ENCODE assay signal across 13 mouse cellular contexts in the genomic region with DNA sequence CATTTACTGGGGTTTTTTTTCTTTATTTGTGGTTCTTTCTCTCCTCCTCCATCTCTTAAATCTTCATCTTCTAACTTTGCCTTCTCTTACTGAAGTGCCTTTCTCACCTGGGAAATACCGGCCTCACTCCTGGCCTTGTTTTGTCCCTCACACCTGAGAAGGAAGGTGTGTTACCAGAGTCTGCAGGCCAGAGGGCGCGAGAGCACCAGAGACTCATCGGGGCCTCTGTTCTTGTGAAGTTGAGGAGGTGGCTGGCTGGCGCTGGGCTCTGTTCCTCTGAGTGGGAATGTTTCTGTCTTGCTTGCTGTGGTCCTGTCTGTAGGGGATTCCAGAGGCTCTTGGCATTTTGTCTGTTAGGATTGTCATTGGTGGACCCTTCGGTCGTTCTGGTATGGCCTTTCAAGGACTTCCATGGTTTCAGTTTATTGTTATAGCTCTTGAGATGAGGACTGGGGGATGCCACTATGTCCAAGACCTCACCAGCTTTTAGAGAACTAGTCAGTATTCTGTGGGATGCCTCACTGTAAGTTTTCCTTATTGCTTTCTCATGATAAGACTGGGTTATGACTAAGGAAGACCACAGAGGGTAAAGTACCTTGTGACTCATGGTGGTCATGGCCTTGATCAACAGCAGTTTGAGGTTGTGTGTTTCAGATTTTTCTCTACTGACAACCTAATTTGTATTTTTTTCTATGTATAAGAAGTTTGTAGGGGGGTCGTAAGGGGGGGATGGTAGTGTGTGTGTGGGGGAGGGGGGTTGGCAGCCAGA. TPM values are rescaled to one million over a fixed set of nuclear protein-coding genes. Genes with fewer than 3 reads are reported as not detected.
A peak's percentile ranks its signal among the peaks of the same experiment; 100 is the strongest.
DNase-seq lines count a peak whose midpoint lies in the region; ATAC-seq and TF ChIP-seq lines count a peak whose summit lies in the region.
"Had no signal": no experiment of that assay in that cellular context is flagged by ENCODE, and none has a peak within 500 bp of the region (broad histone marks: within the 10 kb centered on the region; RNA-seq: fewer than 3 reads in every experiment).

No protein-coding gene starts in this region.

- no peak overlapping the region for H3K4me2 ChIP-seq in stomach, postnatal 0 days (replicated peaks; ENCODE audit: low read depth)
- no peak overlapping the region for H3K4me2 ChIP-seq in hindbrain, embryonic 12.5 days (replicated peaks)
- H3K4me2 ChIP-seq: heart, embryonic 15.5 days; hindbrain, embryonic 14.5 days had no signal

- no peak overlapping the region for H3K4me3 ChIP-seq in stomach, postnatal 0 days (ENCODE audit: low read depth, low read length)
- H3K4me3 ChIP-seq in hindbrain, embryonic 12.5 days, result no peak overlapping the region
- H3K4me3 ChIP-seq: heart, embryonic 15.5 days had no signal

- TF ChIP-seq CTCF in stomach, postnatal 0 days (IDR thresholded peaks at IDR 0.05; ENCODE audit: low read depth), result peak; percentile 27

- no peak overlapping the region for H3K27ac ChIP-seq in stomach, postnatal 0 days (replicated peaks)
- H3K27ac ChIP-seq in hindbrain, embryonic 12.5 days, result no peak overlapping the region
- H3K27ac ChIP-seq: heart, embryonic 15.5 days; hindbrain, embryonic 14.5 days had no signal

- no peak overlapping the region for H3K9ac ChIP-seq in stomach, postnatal 0 days (ENCODE audit: low read length)
- H3K9ac ChIP-seq in hindbrain, embryonic 12.5 days, result no peak overlapping the region
- H3K9ac ChIP-seq: heart, embryonic 15.5 days; hindbrain, embryonic 14.5 days had no signal

- H3K36me3 ChIP-seq in stomach, postnatal 0 days (ENCODE audit: control insufficient read depth, insufficient read depth, low read length), result no peaks in the 10 kb centered on the region
- no peaks in the 10 kb centered on the region for H3K36me3 ChIP-seq in hindbrain, embryonic 12.5 days
- H3K36me3 ChIP-seq: heart, embryonic 15.5 days had no signal

- H3K9me3 ChIP-seq in stomach, postnatal 0 days (ENCODE audit: control insufficient read depth, low read length), result no peaks in the 10 kb centered on the region
- H3K9me3 ChIP-seq in hindbrain, embryonic 12.5 days (replicated peaks), result peaks cover 11% of the 10 kb centered on the region
- H3K9me3 ChIP-seq: heart, embryonic 15.5 days had no signal

- peaks cover 8% of the 10 kb centered on the region; the same call in 1 of the 2 replicates for H3K4me1 ChIP-seq in stomach, postnatal 0 days (replicated peaks; ENCODE audit: control insufficient read depth, insufficient read depth)
- peaks cover 8% of the 10 kb centered on the region for H3K4me1 ChIP-seq in hindbrain, embryonic 12.5 days

- no peaks in the 10 kb centered on the region for H3K27me3 ChIP-seq in stomach, postnatal 0 days (ENCODE audit: control insufficient read depth, insufficient read depth, low read length)
- H3K27me3 ChIP-seq in hindbrain, embryonic 12.5 days, result no peaks in the 10 kb centered on the region
- H3K27me3 ChIP-seq: heart, embryonic 15.5 days had no signal

- WGBS in stomach, postnatal 0 days, result 76% methylated on average over 8 of the region's 8 CpGs
- 82% methylated on average over 8 of the region's 8 CpGs for WGBS in hindbrain, embryonic 12.5 days

- 0 out of 2 replicates have a peak, but pooled peaks have one; percentile 43 for ATAC-seq in stomach, postnatal 0 days (ENCODE audit: low FRiP score, low TSS enrichment)
- no peak for ATAC-seq in hindbrain, embryonic 12.5 days (ENCODE audit: low FRiP score)

- TF ChIP-seq EP300 in stomach, postnatal 0 days (optimal IDR thresholded peaks at IDR 0.05), result no peak

- peak; percentile 50 for DNase-seq in adrenal gland, adult 2 months
- DNase-seq in adrenal gland, adult 18-20 months (ENCODE audit: low spot score in 2 of 2), result no peak
- peak; percentile 24 for DNase-seq in testis, postnatal 10 days (ENCODE audit: low spot score)
- DNase-seq in testis, postnatal 14 days (ENCODE audit: low spot score), result no peak
- DNase-seq in induced T-regulatory cell, adult 2 months (ENCODE audit: low read depth), result peak; percentile 57
- peak; percentile 39 for DNase-seq in stomach, postnatal 0 days (ENCODE audit: low spot score)
- no peak for DNase-seq in layer of hippocampus, adult 9-11 months
- DNase-seq: B cell, adult 2 months; cerebellum, postnatal 36 days; thymus, postnatal 14 days had no signal

RNA-seq across cellular contexts. Expression of gene Lpin2, which starts 9.5 kb away (rescaled TPM):
- total RNA-seq in adrenal gland, adult 2 months (2021), result 10 to 100 TPM; 38.1 to 43.0 TPM
- polyA plus RNA-seq in adrenal gland, adult 2 months (2012; rRNA removed), result 7.0 and 8.2 TPM in 2 replicates
- total RNA-seq in adrenal gland, adult 18-20 months (2021), result 10 to 100 TPM; 34.4 to 40.1 TPM
- 21.3 and 22.6 TPM in 2 replicates for polyA plus RNA-seq in stomach, postnatal 0 days (2015; fragmentation: Nextera tagmentation; extraction: Ambion mirVana)
- 42.8 and 43.1 TPM in 2 replicates for polyA plus RNA-seq in hindbrain, embryonic 12.5 days (2016; fragmentation: Nextera tagmentation; extraction: Ambion mirVana)

Comparison
In these comparisons a context has a peak if more than half of its experiments do, and no peak if none do; other contexts are left out.
1. DNase-seq: peak in adrenal gland, adult 2 months (single experiment), testis, postnatal 10 days (single experiment), induced T-regulatory cell, adult 2 months (single experiment) and stomach, postnatal 0 days (single experiment); none in adrenal gland, adult 18-20 months (0 of 2), testis, postnatal 14 days (single experiment) and layer of hippocampus, adult 9-11 months (single experiment).